Mouse (Mus musculus) megakaryocyte, embryonic 14.5 days (primary cell): ENCODE measurements around the gene Pdia4.

ENCODE experiments used
- FLI1 ChIP-seq: IDR thresholded peaks from 2 replicates; pipeline ENCODE4 v1.6.1; 2012; ENCODE audit warnings: low read length, inconsistent platforms, mixed read lengths
- GATA1 ChIP-seq: IDR thresholded peaks from 3 replicates; pipeline ENCODE4 v1.6.1; 2012; ENCODE audit warnings: mixed read lengths, low read length, inconsistent platforms, borderline replicate concordance

- TF ChIP-seq GATA1 (no peak), FLI1 (no peak)
Measured at GRCm38 (mm10) chr6:47824241-47824640, 11.0 kb upstream of the Pdia4 start.
